ENCODE assay signal across 1 mouse cellular context in the genomic region with DNA sequence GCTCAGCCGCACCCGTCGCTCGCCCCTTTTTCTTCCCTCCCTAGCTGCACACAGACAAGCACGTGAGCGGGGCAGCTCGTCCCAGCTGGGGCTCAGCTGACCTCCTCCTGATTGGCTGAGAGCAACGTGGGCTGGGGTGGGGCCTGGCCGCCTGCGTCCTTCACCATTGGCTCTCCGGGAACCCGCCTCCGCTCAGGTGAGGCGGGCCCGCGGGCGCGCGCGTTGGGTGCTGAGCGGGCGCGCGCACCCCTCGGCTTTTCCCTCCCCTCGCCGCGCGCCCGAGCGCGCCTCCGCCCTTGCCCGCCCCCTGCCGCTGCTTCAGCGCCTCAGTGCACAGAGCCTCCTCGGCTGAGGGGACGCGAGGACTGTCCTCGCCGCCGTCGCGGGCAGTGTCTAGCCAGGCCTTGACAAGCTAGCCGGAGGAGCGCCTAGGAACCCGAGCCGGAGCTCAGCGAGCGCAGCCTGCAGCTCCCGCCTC.
A peak's percentile ranks its signal among the peaks of the same experiment; 100 is the strongest.
TF ChIP-seq lines count a peak whose summit lies in the region.

No protein-coding gene starts in this region.

TF ChIP-seq in MEL, 35 proteins besides CTCF, POLR2A, EP300 and RAD21 (continued from another document):
- TF ChIP-seq MYB (IDR thresholded peaks at IDR 0.05; ENCODE audit: low read depth, low read length) (no peak), TCF12 (IDR thresholded peaks at IDR 0.05; ENCODE audit: low read depth, low read length) (peak; percentile 28; the same call in 1 of the 2 replicates), TBP (IDR thresholded peaks at IDR 0.05; ENCODE audit: low read depth, low read length) (0 out of 2 replicates have a peak, but pooled peaks have one; percentile 48), USF1 (IDR thresholded peaks at IDR 0.05; ENCODE audit: low read depth, low read length) (peak; percentile 91), POLR2AphosphoS2 (IDR thresholded peaks at IDR 0.05; ENCODE audit: low read length) (peak; percentile 80; the same call in 1 of the 2 replicates), NRF1 (IDR thresholded peaks at IDR 0.05; ENCODE audit: insufficient read depth, low read depth, low read length, poor library complexity, severe bottlenecking) (no peak), ETS1 (IDR thresholded peaks at IDR 0.05; ENCODE audit: low read depth, low read length) (peak; percentile 99), JUND (IDR thresholded peaks at IDR 0.05; ENCODE audit: low read depth, low read length) (no peak), SMC3 (IDR thresholded peaks at IDR 0.05; ENCODE audit: low read depth, low read length) (no peak), GABPA (IDR thresholded peaks at IDR 0.05; ENCODE audit: low read depth, low read length) (no peak), USF2 (IDR thresholded peaks at IDR 0.05; ENCODE audit: borderline replicate concordance in 1 of 2, insufficient read depth in 1 of 2, low read depth in 1 of 2, low read length in 2 of 2) (0 out of 4 replicates have a peak, but pooled peaks of 1 of the 2 experiments have one; percentile 43), NELFE (IDR thresholded peaks at IDR 0.05; ENCODE audit: low read depth, low read length) (peak; percentile 94), MXI1 (IDR thresholded peaks at IDR 0.05; ENCODE audit: low read depth, low read length) (peak; percentile 99)
